Mouse (Mus musculus) thymus, adult 18-20 months (tissue): ENCODE results near the gene Dnajc16.

ENCODE experiments used
- DNase-seq, 2 experiments: peaks; one replicate each; pipeline ENCODE4 v3.0.0; 2022; ENCODE audit warnings: mixed read lengths in 2 of 2

The Dnajc16 gene

DNA sequence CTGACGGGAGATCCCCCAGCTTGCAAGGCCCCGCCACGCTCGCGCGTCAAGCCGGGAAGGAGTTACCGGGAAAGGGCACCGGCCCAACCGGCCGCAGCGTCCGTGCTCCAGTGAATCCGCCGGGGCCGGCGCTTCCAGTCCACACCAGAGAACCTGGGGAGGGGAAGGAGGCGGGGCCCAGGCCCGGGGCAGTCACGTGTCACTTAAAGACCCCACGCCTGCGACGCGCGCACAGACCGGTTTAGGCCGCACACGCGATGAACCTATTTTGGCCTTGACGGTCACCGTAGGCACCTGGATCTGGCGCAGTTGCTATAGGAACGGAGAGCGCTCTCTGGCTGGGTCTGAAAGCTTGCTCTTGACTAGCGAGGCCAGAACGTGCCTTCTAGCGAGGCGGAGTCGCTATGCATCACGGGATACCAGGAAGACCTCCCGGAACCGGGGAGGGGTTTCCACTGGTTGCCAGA, at the start of gene Dnajc16:
Dnajc16 (minus strand) TSS at position 408 of the 467 bp plus-strand sequence.
- DNase-seq = peak; percentile 94 to 97

GRCm38 (mm10) chr4:141834536-141835095, 43.9 kb upstream of the Dnajc16 start:
- no peak for DNase-seq

- DNase-seq = no peak
Measured at GRCm38 (mm10) chr4:141833911-141834310, 43.2 kb upstream of the Dnajc16 start.

DNA sequence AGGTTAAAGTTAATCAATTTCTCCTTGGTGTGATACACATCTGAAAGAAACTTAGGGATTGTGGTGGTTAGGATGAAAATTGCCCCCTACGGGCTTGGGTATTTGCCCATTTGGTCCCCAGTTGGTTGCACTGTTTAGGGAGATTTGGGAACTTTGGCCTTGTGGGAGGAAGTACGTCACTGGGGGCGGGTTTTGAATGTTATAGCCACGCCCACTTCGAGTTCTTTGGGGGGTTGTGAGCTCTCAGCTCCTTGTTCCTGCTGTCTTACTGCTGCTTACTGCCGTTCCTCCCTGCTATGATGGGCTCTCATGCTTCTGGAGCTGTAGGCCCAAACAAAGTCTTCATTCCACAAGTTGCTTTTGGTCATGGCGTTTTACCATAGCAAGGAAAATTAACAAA, 40.6 kb upstream of the Dnajc16 start:
- no peak for DNase-seq

DNA sequence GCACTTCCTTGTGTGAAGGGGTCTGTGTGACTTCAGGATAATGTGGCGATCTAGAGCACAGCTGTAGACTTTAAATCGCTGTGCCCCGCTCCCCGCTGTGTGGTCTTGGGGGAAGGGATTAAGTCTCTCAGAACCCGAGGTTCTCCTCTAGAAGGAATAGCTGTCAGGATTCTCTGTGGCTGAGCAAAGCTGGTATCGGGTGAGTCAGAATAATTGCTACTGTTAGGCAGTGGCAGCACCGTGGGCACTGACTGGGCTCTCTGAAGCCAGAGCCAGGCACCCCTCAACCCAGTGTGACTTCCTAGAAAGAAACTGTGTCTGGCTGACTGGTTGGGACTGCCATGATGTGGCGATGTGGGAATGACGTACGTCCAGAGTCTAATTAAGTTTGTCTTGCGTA, 39.6 kb upstream of the Dnajc16 start:
- DNase-seq = no peak

DNA sequence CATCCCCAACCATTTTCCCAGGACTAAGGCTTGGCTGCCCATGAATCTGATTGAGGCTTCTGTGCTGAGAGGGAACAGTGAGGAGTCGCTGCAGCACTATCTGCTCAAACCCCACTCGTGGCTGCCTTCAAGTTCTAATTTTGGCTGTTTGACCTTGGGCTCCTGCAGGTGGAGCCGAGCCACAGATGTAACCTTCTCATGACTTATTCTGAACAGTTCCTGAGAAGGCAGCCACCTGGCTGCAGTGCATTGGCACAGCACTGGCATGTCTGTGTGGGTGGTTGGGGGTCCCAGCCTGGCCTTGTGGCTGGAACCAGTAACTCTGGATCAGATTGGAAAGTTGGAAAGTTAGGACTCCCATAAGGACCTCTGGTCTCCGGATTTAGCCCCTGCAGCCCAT, 37.4 kb upstream of the Dnajc16 start:
- DNase-seq = no peak

- DNase-seq = no peak
Measured at GRCm38 (mm10) chr4:141827401-141827800, 36.7 kb upstream of the Dnajc16 start.

DNA sequence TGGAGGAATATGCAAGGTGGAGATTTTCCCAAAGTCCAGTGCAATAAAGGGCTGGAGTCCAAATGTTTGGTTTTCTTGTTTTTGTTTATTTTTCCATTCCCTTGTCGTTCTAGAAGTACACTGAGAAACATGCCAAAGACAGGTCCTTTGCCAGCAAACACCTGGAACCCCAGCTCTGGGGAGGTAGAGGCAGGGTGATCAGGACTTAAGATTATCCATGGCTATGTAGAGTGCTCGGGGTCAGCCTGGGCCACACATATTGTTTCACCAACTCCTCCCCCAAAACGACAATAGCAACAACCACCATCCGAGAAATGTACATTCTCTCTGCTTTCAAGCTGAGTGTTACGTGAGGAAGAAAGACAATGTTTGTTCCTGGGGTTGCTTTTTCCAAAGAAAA, 35.3 kb upstream of the Dnajc16 start, which contains the start of gene Cela2a:
Cela2a (minus strand) TSS at position 101 of the 400 bp plus-strand sequence.
- DNase-seq = no peak

GRCm38 (mm10) chr4:141822979-141823378, 32.2 kb upstream of the Dnajc16 start:
- no peak for DNase-seq

- no peak for DNase-seq
Measured at GRCm38 (mm10) chr4:141822089-141822488, 31.4 kb upstream of the Dnajc16 start.

DNA sequence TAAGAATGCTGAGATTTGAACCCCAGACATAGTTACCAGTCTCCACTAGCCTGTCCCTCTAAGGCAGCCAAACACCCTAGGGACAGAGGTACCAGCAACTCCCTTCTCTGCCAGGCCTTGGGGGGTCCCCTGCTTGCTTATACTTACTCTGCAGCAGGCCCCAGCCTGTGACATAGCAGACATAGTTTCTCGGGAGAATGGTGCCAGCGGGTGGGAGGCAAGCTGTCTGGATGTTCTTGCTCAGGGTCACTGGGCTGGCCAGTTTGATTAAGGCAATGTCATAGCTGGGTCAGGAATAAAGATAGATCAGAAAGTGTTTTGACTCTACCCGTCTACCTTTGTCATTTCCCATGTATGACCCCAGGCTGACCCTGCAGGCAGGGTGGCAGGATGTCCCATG, 30.4 kb upstream of the Dnajc16 start:
- no peak for DNase-seq

GRCm38 (mm10) chr4:141819316-141819715, 28.6 kb upstream of the Dnajc16 start:
- DNase-seq = no peak

DNA sequence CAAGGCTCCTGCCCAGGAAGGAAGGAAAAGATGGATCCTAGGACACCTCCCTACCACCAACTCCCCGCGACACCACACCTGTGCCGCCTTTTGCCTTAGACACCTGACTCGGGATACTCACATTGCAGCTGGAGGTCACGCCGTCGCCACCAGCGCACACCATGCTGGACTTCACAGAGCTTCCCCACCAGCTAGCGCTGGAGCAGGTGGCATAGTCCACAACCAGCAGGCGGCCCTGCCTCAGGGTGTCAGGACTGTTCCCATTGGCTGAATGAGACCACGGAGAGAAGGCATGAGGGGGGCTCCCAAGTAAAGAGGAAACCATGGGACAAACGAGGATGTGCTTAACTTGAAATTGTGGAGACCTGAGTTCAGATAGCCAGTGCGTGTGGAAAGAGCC, 28.1 kb upstream of the Dnajc16 start:
- DNase-seq = no peak

GRCm38 (mm10) chr4:141817706-141818105, 27.0 kb upstream of the Dnajc16 start:
- no peak for DNase-seq

DNA sequence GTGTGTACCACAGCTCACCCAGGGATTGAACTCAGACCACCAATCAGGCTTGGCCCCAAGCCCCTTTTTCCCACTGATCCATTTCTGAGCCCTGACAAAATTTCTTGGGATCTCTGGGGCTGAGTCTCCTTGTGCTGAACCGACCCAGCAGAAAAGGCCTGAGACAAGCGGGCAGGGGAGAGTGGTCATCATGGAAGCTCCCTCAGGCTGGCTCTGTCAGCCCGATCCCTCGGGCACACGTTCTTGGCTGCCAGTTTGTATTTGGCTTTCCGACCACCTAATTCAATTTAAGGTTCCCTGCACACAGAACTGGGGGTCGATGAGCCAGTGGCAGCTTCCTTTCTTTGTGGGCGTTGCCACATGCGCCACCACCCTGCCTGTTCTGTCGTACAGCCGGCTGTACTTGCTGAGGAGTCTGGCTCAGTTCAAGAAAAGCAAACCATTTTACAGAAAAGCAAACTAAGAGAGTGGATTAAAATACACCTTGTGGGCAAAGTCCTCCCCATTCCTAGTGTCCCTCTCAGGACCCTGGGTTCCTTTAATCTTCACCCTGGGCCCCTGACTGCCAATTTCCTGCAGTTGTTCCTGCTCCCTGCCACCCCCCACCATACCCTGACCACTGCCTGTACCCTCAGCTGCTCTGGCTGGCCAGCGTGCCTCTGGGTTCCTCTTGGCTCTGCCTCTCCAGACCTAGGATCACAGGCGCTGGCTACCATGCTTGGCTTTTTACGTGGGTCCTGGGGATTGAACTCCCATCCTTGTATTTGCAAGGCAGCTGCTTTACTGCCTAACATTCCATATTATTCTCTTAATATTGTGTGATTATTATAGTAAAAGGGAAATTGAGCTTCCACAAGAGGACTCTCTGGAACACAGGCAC, 26.3 kb upstream of the Dnajc16 start:
- no peak for DNase-seq

GRCm38 (mm10) chr4:141816267-141816666, 25.5 kb upstream of the Dnajc16 start:
- no peak for DNase-seq

DNA sequence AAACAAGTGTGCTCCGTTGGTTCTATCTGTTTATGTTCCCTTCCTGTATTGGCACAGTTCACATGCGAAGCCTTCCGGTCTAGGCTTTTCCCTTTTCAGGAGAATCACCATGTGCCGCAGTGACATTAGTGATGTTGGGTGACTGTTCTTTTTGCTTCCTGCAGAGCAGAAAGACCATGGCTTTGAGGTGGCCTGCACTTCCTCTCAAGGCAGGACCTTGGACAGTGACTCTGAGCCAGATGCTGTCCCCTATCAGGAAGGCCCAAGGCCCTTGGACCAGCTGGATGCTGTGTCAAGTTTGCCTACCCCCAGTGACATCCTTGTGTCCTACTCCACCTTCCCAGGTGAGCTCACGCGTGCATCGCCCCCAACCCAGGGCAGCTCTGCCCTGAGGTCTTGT, 20.6 kb upstream of the Dnajc16 start:
- DNase-seq = no peak

DNA sequence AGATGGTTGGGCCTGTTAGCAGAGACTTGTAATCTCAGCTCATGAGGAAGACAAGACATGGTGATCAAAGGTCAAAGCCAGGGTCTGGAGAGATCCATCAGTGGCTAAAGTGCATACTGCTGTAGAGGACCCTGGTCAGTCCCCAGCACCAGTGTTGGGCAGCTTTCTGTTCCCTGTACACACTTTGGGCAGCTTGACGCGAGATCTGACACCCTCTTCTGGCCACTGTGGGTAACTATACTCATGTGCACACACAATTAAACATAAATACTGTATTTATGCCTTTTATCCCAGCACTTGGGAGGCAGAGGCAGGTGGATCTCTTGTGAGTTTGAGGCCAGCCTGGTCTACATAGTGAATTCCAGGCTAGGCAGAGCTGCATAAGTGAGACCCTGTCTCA, 20.2 kb upstream of the Dnajc16 start:
- no peak for DNase-seq

DNA sequence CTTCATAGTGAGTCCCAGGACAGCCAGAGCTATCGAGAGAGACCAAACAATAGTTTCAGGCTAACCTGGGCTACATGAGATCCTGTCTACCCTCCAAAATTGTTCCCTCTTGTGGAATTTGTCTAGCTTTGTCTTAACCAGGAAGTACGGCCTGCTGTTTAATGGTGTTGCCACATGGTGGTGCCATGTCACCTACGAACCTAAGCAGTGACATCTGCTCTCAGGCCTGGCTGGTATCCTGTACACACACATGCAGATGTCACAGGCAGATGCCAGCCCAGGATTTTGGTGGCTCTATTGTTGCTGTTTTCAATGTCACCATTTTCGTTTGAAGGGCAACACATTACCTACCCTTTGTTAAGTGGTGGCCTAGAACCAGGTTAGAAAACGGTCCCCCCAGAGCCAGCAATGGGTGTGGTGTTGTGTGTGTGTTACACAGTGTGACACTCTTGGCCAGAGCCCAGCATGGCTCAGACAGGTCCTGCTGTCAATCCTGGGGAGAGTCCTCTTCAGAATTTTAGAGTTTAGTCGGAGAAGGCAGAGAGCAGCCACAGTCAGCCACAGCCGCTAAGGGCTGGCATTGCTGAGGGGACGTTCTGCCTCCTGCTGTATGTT, 19.2 kb upstream of the Dnajc16 start:
- no peak for DNase-seq

DNA sequence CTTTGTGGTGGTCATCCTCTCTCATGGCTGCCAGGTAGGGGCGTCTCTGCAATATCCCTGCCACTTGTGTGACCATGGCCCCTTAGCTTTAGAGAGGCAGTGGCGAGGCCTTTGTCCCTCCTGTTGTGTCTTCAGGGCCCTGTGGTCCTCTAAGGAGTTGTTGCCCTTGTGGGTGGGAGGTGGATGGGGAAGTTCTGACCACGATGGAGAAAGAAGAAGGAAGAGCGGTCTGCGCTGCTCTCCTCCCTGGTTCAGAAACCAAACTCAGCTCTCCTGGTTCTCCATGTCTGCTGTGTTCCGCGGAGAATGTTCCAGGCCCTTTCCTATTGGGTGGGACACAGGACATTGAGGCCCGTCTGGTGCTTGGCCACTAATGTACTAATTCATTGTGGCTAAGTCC, 15.2 kb upstream of the Dnajc16 start:
- DNase-seq = no peak

- no peak for DNase-seq
Measured at GRCm38 (mm10) chr4:141804105-141804504, 13.4 kb upstream of the Dnajc16 start.

- DNase-seq = no peak
Measured at GRCm38 (mm10) chr4:141797545-141797944, 6.8 kb upstream of the Dnajc16 start.

DNA sequence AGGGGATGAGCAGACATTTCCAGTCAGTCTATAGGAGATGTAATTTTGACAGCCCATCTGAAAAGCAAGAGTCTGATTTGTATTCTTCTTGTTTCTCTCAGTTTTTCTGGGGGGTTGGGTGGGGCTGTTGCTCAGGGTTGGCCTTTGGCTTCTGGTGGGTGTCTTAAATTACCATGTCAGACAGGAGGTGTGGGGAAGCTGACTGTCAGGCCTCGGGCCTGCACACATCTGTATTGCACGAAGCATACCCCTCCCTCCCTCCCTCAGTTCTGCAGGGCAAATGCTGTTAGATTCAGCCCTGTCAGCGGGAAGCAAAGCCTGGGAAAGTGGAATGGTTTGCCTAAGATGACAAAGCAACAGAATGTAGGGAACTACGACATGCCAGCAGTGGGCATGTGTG, 6.2 kb upstream of the Dnajc16 start:
- DNase-seq = no peak

DNA sequence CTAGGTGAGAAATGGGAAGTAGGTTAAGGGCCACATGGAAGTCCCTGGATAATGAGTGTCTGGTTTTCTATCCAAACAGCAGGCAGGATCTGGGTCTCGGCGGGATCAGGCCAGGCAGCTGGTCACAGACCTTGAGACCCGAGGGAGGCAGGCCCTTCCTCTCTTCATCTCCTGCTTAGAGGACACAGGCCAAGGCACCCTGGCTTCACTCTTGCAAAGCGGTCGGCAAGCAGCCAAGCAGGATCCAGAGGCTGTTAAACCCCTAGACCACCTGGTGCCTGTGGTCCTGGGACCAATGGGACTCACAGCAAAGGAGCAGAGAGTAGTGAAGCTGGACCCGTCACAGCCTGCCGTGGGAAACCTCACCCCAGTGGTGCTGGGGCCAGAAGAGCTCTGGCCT, 5.6 kb upstream of the Dnajc16 start:
- no peak for DNase-seq
